Mouse (Mus musculus): ENCODE data around the gene Klk7. TPM values are rescaled to one million over a fixed set of nuclear protein-coding genes. Genes with fewer than 3 reads are reported as not detected.

The Klk7 gene
- polyA plus RNA-seq, 1 experiment: not detected

DNA sequence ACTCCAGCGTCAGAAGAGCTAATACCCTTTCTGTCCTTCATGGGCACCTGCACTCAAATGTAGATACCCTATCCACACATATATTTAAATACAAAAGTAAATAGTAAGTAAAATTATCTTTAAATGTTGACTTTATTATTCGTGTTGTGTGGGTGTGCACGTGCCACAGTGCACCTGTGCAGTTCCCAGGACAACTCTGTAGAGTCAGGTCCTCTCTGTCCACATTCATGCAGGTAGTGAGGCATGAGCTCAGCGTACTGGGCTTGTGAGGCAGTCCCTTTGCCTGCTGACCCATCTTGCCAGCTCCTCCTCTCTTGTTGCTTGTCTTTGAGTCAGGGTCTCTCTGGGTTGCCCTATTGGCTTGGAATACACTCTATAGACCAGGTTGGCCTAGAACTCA lies 16.6 kb downstream of the Klk7 start:
- Histone ChIP-seq H3K27ac (replicated peaks; ENCODE audit: low read depth, low read length) (no peak overlapping the region), H3K4me1 (ENCODE audit: control insufficient read depth, insufficient read depth, insufficient read length, low read length) (no peaks in the 10 kb centered on the region), H3K4me3 (ENCODE audit: insufficient read depth, low read depth, low read length) (no peak overlapping the region)

DNA sequence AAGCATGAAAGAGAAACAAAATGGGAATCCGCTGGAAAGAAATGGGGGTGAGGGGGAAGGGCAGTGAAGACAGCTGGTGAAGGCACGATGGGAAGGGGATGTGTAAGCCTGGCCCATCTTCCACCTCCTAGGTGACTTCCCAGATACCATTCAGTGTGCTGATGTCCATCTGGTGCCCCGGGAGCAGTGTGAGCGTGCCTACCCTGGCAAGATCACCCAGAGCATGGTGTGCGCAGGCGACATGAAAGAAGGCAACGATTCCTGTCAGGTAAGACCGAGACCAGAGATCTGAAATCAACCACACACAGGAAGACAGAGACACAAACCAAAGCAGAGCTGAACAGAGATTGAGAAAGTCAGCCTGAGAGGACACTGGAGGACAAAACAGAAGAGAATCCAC lies 17.9 kb downstream of the Klk7 start:
- H3K4me3 ChIP-seq (ENCODE audit: insufficient read depth, low read depth, low read length): no peak overlapping the region
- H3K4me1 ChIP-seq (ENCODE audit: control insufficient read depth, insufficient read depth, insufficient read length, low read length): no peaks in the 10 kb centered on the region
- no peak overlapping the region for H3K27ac ChIP-seq (replicated peaks; ENCODE audit: low read depth, low read length)

- Histone ChIP-seq H3K4me1 (ENCODE audit: control insufficient read depth, insufficient read depth, insufficient read length, low read length) (no peaks in the 10 kb centered on the region), H3K27ac (replicated peaks; ENCODE audit: low read depth, low read length) (no peak within 1 kb of the TSS), H3K4me3 (ENCODE audit: insufficient read depth, low read depth, low read length) (no peak within 1 kb of the TSS)
Observed at GRCm38 (mm10) chr7:43841701-43842100, 30.6 kb downstream of the Klk7 start, which contains the start of gene Klk5. Gene Klk5, plus strand, starts transcription at chr7:43841971.

- no peak overlapping the region for H3K4me3 ChIP-seq (ENCODE audit: insufficient read depth, low read depth, low read length)
- H3K4me1 ChIP-seq (ENCODE audit: control insufficient read depth, insufficient read depth, insufficient read length, low read length): no peaks in the 10 kb centered on the region
- no peak overlapping the region for H3K27ac ChIP-seq (replicated peaks; ENCODE audit: low read depth, low read length)
Observed at GRCm38 (mm10) chr7:43843801-43844200, 32.7 kb downstream of the Klk7 start.

DNA sequence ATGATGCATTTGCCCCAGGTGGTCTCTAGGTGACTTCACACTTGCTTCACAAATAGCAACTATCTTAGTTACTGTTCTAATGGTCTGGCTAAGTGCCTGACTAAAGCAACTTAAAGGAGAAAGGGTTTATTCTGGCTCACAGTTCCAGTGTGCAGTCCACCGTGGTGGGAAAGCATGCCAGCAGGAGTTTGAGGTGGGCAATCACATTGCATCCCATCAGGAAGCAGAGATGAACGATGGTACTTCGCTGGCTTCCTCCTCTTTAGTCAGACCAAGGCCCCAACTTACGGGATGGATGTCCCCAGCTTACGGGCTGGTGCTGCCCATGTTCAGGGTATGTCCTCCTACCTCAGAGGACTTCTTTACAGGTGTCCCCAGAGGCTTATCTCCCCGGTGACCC lies 40.5 kb downstream of the Klk7 start:
- Histone ChIP-seq H3K4me3 (ENCODE audit: insufficient read depth, low read depth, low read length) (no peak overlapping the region), H3K4me1 (ENCODE audit: control insufficient read depth, insufficient read depth, insufficient read length, low read length) (no peaks in the 10 kb centered on the region)

GRCm38 (mm10) chr7:43854642-43855380 lies 43.7 kb downstream of the Klk7 start:
- H3K4me1 ChIP-seq (ENCODE audit: control insufficient read depth, insufficient read depth, insufficient read length, low read length): no peaks in the 10 kb centered on the region
- H3K4me3 ChIP-seq (ENCODE audit: insufficient read depth, low read depth, low read length): no peak overlapping the region
- no peak overlapping the region for H3K27ac ChIP-seq (replicated peaks; ENCODE audit: low read depth, low read length)

More for the DNA sequence above, 40.5 kb downstream of the Klk7 start:
- no peak overlapping the region for H3K27ac ChIP-seq (replicated peaks; ENCODE audit: low read depth, low read length)

- H3K4me3 ChIP-seq (ENCODE audit: insufficient read depth, low read depth, low read length): no peak overlapping the region
- no peaks in the 10 kb centered on the region for H3K4me1 ChIP-seq (ENCODE audit: control insufficient read depth, insufficient read depth, insufficient read length, low read length)
- H3K27ac ChIP-seq (replicated peaks; ENCODE audit: low read depth, low read length): no peak overlapping the region
Observed at GRCm38 (mm10) chr7:43855709-43856108, 44.6 kb downstream of the Klk7 start.

DNA sequence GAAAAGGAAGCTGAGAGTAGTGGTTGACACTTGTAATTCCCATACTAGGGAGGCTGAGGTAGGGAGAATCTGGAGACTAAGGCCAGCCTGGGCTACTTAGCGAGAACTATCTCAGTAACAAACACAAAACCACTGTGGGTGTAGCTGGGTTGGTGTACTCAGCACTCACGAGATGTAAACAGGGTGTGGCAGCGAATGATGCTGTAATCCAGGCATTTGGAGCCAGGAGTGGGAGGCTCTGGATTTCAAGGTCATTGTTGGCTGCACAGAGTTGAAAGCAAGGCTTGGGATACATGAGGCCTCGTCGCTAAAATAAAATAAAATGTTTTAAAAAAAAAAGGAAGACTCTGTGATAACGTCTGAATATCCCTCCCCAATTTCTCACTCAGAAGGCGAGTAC lies 45.2 kb downstream of the Klk7 start:
- Histone ChIP-seq H3K4me1 (ENCODE audit: control insufficient read depth, insufficient read depth, insufficient read length, low read length) (no peaks in the 10 kb centered on the region), H3K4me3 (ENCODE audit: insufficient read depth, low read depth, low read length) (no peak overlapping the region), H3K27ac (replicated peaks; ENCODE audit: low read depth, low read length) (no peak overlapping the region)

DNA sequence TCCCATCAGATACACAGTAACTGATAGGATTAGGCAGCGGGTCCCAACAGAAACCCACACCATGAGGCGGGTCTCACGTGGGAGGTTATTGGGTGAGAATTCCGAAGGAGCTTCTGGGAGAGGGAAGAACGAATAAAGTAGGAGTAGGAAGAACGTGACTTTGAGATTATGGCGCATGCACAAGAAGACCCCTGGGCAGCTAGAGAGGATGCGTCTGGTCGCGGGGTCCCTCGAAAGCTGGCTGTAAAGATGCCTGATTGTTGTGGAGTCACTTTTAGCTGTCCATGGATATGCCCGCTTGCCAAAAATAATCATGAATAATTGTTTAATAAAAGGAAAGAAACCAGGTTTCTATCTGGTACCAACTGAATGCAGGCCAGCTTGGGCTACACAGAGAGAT lies 46.4 kb downstream of the Klk7 start:
- Histone ChIP-seq H3K27ac (replicated peaks; ENCODE audit: low read depth, low read length) (no peak overlapping the region), H3K4me3 (ENCODE audit: insufficient read depth, low read depth, low read length) (no peak overlapping the region), H3K4me1 (ENCODE audit: control insufficient read depth, insufficient read depth, insufficient read length, low read length) (no peaks in the 10 kb centered on the region)

GRCm38 (mm10) chr7:43860411-43860810 lies 49.3 kb downstream of the Klk7 start:
- no peaks in the 10 kb centered on the region for H3K4me1 ChIP-seq (ENCODE audit: control insufficient read depth, insufficient read depth, insufficient read length, low read length)
- no peak overlapping the region for H3K4me3 ChIP-seq (ENCODE audit: insufficient read depth, low read depth, low read length)
- H3K27ac ChIP-seq (replicated peaks; ENCODE audit: low read depth, low read length): no peak overlapping the region

Other genes with a start within 250 kb of the Klk7 start
- 0.79 and 0.88 TPM in 2 replicates for gene Zfp658, start 249.0 kb upstream of the Klk7 start, polyA plus RNA-seq (2012; ENCODE audit: insufficient read depth, insufficient read length, missing spikeins)
- gene Zfp719, start 231.7 kb upstream of the Klk7 start, polyA plus RNA-seq (2012; ENCODE audit: insufficient read depth, insufficient read length, missing spikeins): 2.9 and 4.4 TPM in 2 replicates
- not detected in 2 replicates for gene Zfp819, start 204.1 kb upstream of the Klk7 start, polyA plus RNA-seq (2012; ENCODE audit: insufficient read depth, insufficient read length, missing spikeins)
- gene Ceacam18, start 176.6 kb upstream of the Klk7 start, polyA plus RNA-seq (2012; ENCODE audit: insufficient read depth, insufficient read length, missing spikeins): not detected in 2 replicates
- 1.3 and 2.7 TPM in 2 replicates for gene Siglece, start 151.1 kb upstream of the Klk7 start, polyA plus RNA-seq (2012; ENCODE audit: insufficient read depth, insufficient read length, missing spikeins)
- gene Ctu1, start 139.3 kb upstream of the Klk7 start, polyA plus RNA-seq (2012; ENCODE audit: insufficient read depth, insufficient read length, missing spikeins): 1.7 and 2.5 TPM in 2 replicates
- not detected in 2 replicates for gene Klk14, start 120.9 kb upstream of the Klk7 start, polyA plus RNA-seq (2012; ENCODE audit: insufficient read depth, insufficient read length, missing spikeins)
- not detected in 2 replicates for gene Klk13, start 98.7 kb upstream of the Klk7 start, polyA plus RNA-seq (2012; ENCODE audit: insufficient read depth, insufficient read length, missing spikeins)
- not detected in 2 replicates for gene Klk12, start 42.4 kb upstream of the Klk7 start, polyA plus RNA-seq (2012; ENCODE audit: insufficient read depth, insufficient read length, missing spikeins)
- gene Klk11, start 36.7 kb upstream of the Klk7 start, polyA plus RNA-seq (2012; ENCODE audit: insufficient read depth, insufficient read length, missing spikeins): not detected in 2 replicates
- not detected in 2 replicates for gene Klk10, start 30.3 kb upstream of the Klk7 start, polyA plus RNA-seq (2012; ENCODE audit: insufficient read depth, insufficient read length, missing spikeins)
- not detected in 2 replicates for gene Klk9, start 19.4 kb upstream of the Klk7 start, polyA plus RNA-seq (2012; ENCODE audit: insufficient read depth, insufficient read length, missing spikeins)
- 2.3 and 3.4 TPM in 2 replicates for gene Klk8, start 13.7 kb upstream of the Klk7 start, polyA plus RNA-seq (2012; ENCODE audit: insufficient read depth, insufficient read length, missing spikeins)
- not detected in 2 replicates for gene Klk6, start 13.2 kb downstream of the Klk7 start, polyA plus RNA-seq (2012; ENCODE audit: insufficient read depth, insufficient read length, missing spikeins)
- not detected in 2 replicates for gene Klk5, start 30.7 kb downstream of the Klk7 start, polyA plus RNA-seq (2012; ENCODE audit: insufficient read depth, insufficient read length, missing spikeins)
- not detected in 2 replicates for gene Klk4, start 69.9 kb downstream of the Klk7 start, polyA plus RNA-seq (2012; ENCODE audit: insufficient read depth, insufficient read length, missing spikeins)
- not detected in 2 replicates for gene Klk15, start 122.4 kb downstream of the Klk7 start, polyA plus RNA-seq (2012; ENCODE audit: insufficient read depth, insufficient read length, missing spikeins)
- gene Klk1b8, start 139.4 kb downstream of the Klk7 start, polyA plus RNA-seq (2012; ENCODE audit: insufficient read depth, insufficient read length, missing spikeins): not detected in 2 replicates
- gene Klk1b1, start 155.5 kb downstream of the Klk7 start, polyA plus RNA-seq (2012; ENCODE audit: insufficient read depth, insufficient read length, missing spikeins): not detected in 2 replicates
- gene Klk1b9, start 164.8 kb downstream of the Klk7 start, polyA plus RNA-seq (2012; ENCODE audit: insufficient read depth, insufficient read length, missing spikeins): not detected in 2 replicates
- gene Klk1b11, start 184.6 kb downstream of the Klk7 start, polyA plus RNA-seq (2012; ENCODE audit: insufficient read depth, insufficient read length, missing spikeins): not detected in 2 replicates
- gene Klk1b26, start 200.9 kb downstream of the Klk7 start, polyA plus RNA-seq (2012; ENCODE audit: insufficient read depth, insufficient read length, missing spikeins): not detected in 2 replicates
- not detected in 2 replicates for gene Klk1b27, start 241.0 kb downstream of the Klk7 start, polyA plus RNA-seq (2012; ENCODE audit: insufficient read depth, insufficient read length, missing spikeins)

Measured in brown adipose tissue, adult 24 weeks (tissue).